ENCODE assay signal across 23 mouse cellular contexts in genomic region chr1:173227081-173227480, GRCm38 (mm10). TPM values are rescaled to one million over a fixed set of nuclear protein-coding genes. Genes with fewer than 3 reads are reported as not detected.
"Had no signal": no experiment of that assay in that cellular context is flagged by ENCODE, and none has a peak within 500 bp of the region (broad histone marks: within the 10 kb centered on the region; RNA-seq: fewer than 3 reads in every experiment).

Fcer1a (minus strand) TSS chr1:173227214.

- DNase-seq: lung, adult 18-20 months; lung, embryonic 14.5 days; lung, postnatal 10 days; lung, postnatal 4 days; retina, postnatal 1 day; right cerebral cortex, adult 18-20 months; right cerebral cortex, postnatal 25 days; right cerebral cortex, postnatal 4 days; spleen, adult 18-20 months; thymus, adult 18-20 months; thymus, postnatal 14 days; thymus, postnatal 36 days had no signal

- H3K9ac ChIP-seq: lung, embryonic 14.5 days; midbrain, embryonic 13.5 days; midbrain, embryonic 15.5 days; neural tube, embryonic 13.5 days; neural tube, embryonic 15.5 days had no signal

- H3K27ac ChIP-seq: midbrain, embryonic 13.5 days; midbrain, embryonic 15.5 days; neural tube, embryonic 13.5 days; neural tube, embryonic 15.5 days had no signal

- H3K4me1 ChIP-seq: midbrain, embryonic 13.5 days; midbrain, embryonic 15.5 days; neural tube, embryonic 13.5 days; neural tube, embryonic 15.5 days had no signal

- H3K4me2 ChIP-seq: lung, embryonic 14.5 days; midbrain, embryonic 11.5 days; midbrain, embryonic 13.5 days; midbrain, embryonic 15.5 days; neural tube, embryonic 13.5 days; neural tube, embryonic 15.5 days had no signal

- H3K27me3 ChIP-seq: midbrain, embryonic 13.5 days; midbrain, embryonic 15.5 days; neural tube, embryonic 13.5 days; neural tube, embryonic 15.5 days had no signal

- H3K4me3 ChIP-seq: midbrain, embryonic 13.5 days; midbrain, embryonic 15.5 days; myocyte; neural tube, embryonic 13.5 days; neural tube, embryonic 15.5 days had no signal

- H3K36me3 ChIP-seq: midbrain, embryonic 13.5 days; midbrain, embryonic 15.5 days; neural tube, embryonic 13.5 days; neural tube, embryonic 15.5 days had no signal

- ATAC-seq: midbrain, embryonic 13.5 days; midbrain, embryonic 15.5 days had no signal

- H3K9me3 ChIP-seq: midbrain, embryonic 13.5 days; midbrain, embryonic 15.5 days; neural tube, embryonic 13.5 days; neural tube, embryonic 15.5 days had no signal

RNA-seq across cellular contexts. Expression of gene Fcer1a, which starts in this region (rescaled TPM):
- total RNA-seq: midbrain, postnatal 0 days had no signal
- polyA plus RNA-seq: lung, embryonic 14.5 days; lung, embryonic 16.5 days; midbrain, embryonic 11.5 days; midbrain, embryonic 13.5 days; midbrain, embryonic 15.5 days; midbrain, postnatal 0 days; myocyte; neural tube, embryonic 11.5 days; neural tube, embryonic 13.5 days; neural tube, embryonic 15.5 days; small intestine, adult 2 months; stomach, embryonic 14.5 days had no signal
